Mouse (Mus musculus) E14TG2a.4 (cell line): Measurements from ENCODE around the gene Prss54.

ENCODE experiments used
- CTCF ChIP-seq: conservative IDR thresholded peaks from 2 replicates; pipeline ENCODE4 v1.5.1; 2014; ENCODE audit warnings: low read length
- POU5F1 ChIP-seq: IDR thresholded peaks from 2 replicates; pipeline ENCODE4 v1.6.1; 2014; ENCODE audit warnings: low read length, borderline replicate concordance

- TF ChIP-seq CTCF (no peak), POU5F1 (no peak)
These were observed 52.1 kb downstream of the Prss54 start for GRCm38 (mm10) chr8:95523991-95524390.
